Mouse (Mus musculus) neural tube, embryonic 12.5 days (tissue): ENCODE results near the gene Foxc1. TPM values are rescaled to one million over a fixed set of nuclear protein-coding genes. Genes with fewer than 3 reads are reported as not detected.

ENCODE experiments used
- polyA plus RNA-seq: library from polyadenylated mRNA; unstranded; fragments of >200 nt; fragmentation: Nextera tagmentation; extraction: Ambion mirVana; gene quantifications from 2 replicates; pipeline ENCODE4 v1.2.1, GENCODE M21; 2016

Foxc1 gene
- polyA plus RNA-seq, 1 experiment from 2014 or later = 6.9 TPM

Other genes starting within 250 kb of the Foxc1 start
- gene A530084C06Rik, start 247.3 kb upstream of the Foxc1 start, polyA plus RNA-seq = not detected in 2 replicates
- gene Foxf2, start 180.8 kb upstream of the Foxc1 start, polyA plus RNA-seq = 7.1 and 7.4 TPM in 2 replicates